Mouse (Mus musculus): ENCODE results near the gene Tmem221. TPM values are rescaled to one million over a fixed set of nuclear protein-coding genes. Genes with fewer than 3 reads are reported as not detected.
A peak's percentile ranks its signal among the peaks of the same experiment; 100 is the strongest.

Gene Tmem221
- total and polyA plus RNA-seq, 3 experiments, result not detected

DNA sequence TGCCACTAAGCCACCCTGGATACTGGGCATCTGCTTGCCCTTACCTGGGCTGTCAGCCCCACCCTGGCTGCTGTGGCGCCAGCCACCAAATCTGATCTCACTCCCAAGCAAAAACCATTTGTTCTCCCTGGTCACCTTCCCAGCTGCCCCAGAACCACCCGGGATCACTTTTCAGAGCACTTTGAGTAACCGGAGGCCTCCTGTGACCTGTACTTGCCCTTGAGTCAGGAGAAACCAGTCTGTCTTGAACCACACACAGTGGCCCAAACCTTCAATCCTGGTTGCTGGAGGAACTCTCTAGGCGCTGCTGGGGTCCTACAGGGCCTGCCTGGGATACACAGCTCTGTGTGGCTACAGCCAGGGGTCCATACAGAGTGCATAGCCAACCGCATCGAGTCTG is 5.9 kb downstream of the Tmem221 start:
- no peak overlapping the region for H3K4me3 ChIP-seq (ENCODE audit: low read depth, low read length)
- no peaks in the 10 kb centered on the region for H3K9me3 ChIP-seq (replicated peaks)
- TF ChIP-seq GATA1 (IDR thresholded peaks at IDR 0.05; ENCODE audit: borderline replicate concordance, low read length), result no peak
- TF ChIP-seq POLR2AphosphoS5 (IDR thresholded peaks at IDR 0.05; ENCODE audit: insufficient replicate concordance, low read depth, low read length), result no peak
- no peak for TF ChIP-seq TAL1 (conservative IDR thresholded peaks at IDR 0.05; ENCODE audit: low read depth, low read length)
- no peak for TF ChIP-seq CTCF (IDR thresholded peaks at IDR 0.05; ENCODE audit: low read depth, low read length)
- TF ChIP-seq GATA2 (IDR thresholded peaks at IDR 0.05; ENCODE audit: borderline replicate concordance, low read depth, low read length), result no peak
- DNase-seq (ENCODE audit: low spot score), result no peak
- peaks cover 32% of the 10 kb centered on the region for H3K27me3 ChIP-seq (ENCODE audit: insufficient read depth, low read length)
- peaks cover 15% of the 10 kb centered on the region; the same call in 1 of the 2 replicates for H3K4me1 ChIP-seq (ENCODE audit: insufficient read depth, low read depth, low read length)
- ATAC-seq (ENCODE audit: extremely low read depth, insufficient number of reproducible peaks, low FRiP score, poor library complexity, severe bottlenecking), result no peak
- peaks cover 10% of the 10 kb centered on the region for H3K36me3 ChIP-seq (replicated peaks)

DNA sequence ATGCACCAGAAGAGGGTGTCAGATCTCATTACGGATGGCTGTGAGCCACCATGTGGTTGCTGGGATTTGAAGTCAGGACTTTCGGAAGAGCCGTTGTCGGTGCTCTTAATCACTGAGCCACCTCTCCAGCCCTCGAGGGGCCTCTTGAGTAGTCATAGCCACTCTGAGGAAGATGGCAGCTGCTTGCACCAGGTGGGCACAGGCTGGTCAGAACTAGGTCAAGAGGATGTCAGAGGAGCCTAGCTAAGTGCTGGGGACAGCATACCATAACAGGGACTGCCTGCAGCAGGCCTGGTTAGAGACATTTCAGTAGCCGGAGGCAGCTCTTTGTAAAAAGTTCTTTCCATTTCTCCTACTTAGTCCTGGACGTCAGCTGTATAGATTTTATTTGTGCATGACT is 7.9 kb downstream of the Tmem221 start:
- ATAC-seq (ENCODE audit: extremely low read depth, insufficient number of reproducible peaks, low FRiP score, poor library complexity, severe bottlenecking) (no peak), DNase-seq (ENCODE audit: low spot score) (no peak)
- peaks cover 21% of the 10 kb centered on the region for H3K27me3 ChIP-seq (ENCODE audit: insufficient read depth, low read length)
- TF ChIP-seq POLR2AphosphoS5 (IDR thresholded peaks at IDR 0.05; ENCODE audit: insufficient replicate concordance, low read depth, low read length) (no peak), CTCF (IDR thresholded peaks at IDR 0.05; ENCODE audit: low read depth, low read length) (no peak), GATA2 (IDR thresholded peaks at IDR 0.05; ENCODE audit: borderline replicate concordance, low read depth, low read length) (no peak), GATA1 (IDR thresholded peaks at IDR 0.05; ENCODE audit: borderline replicate concordance, low read length) (no peak), TAL1 (conservative IDR thresholded peaks at IDR 0.05; ENCODE audit: low read depth, low read length) (no peak)
- H3K36me3 ChIP-seq (replicated peaks), result peaks cover 29% of the 10 kb centered on the region
- no peaks in the 10 kb centered on the region for H3K9me3 ChIP-seq (replicated peaks)
- peaks cover 15% of the 10 kb centered on the region; the same call in 1 of the 2 replicates for H3K4me1 ChIP-seq (ENCODE audit: insufficient read depth, low read depth, low read length)
- no peak overlapping the region for H3K4me3 ChIP-seq (ENCODE audit: low read depth, low read length)

DNA sequence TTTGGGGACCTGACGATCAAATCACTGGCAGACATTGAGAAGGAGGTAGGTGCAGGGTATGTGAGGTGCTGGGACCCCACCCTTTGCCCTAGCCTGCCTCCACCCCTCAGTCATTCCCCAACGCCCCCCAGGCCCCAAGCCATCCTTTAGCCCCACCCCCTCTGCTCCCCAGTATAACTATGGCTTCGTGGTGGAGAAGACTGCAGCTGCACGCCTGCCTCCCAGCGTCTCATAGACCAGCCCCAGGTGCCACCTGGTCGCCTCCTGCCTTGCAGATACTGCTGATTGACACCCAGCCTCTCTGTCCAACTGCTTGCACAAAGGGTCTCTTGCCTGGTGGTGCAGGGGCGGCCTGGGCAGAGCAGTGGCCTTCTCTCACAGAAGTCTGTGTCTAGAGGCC is 11.1 kb downstream of the Tmem221 start:
- no peak for DNase-seq (ENCODE audit: low spot score)
- TF ChIP-seq CTCF (IDR thresholded peaks at IDR 0.05; ENCODE audit: low read depth, low read length), result no peak
- no peak for TF ChIP-seq GATA2 (IDR thresholded peaks at IDR 0.05; ENCODE audit: borderline replicate concordance, low read depth, low read length)
- TF ChIP-seq POLR2AphosphoS5 (IDR thresholded peaks at IDR 0.05; ENCODE audit: insufficient replicate concordance, low read depth, low read length), result no peak
- TF ChIP-seq GATA1 (IDR thresholded peaks at IDR 0.05; ENCODE audit: borderline replicate concordance, low read length), result no peak
- no peak for TF ChIP-seq TAL1 (conservative IDR thresholded peaks at IDR 0.05; ENCODE audit: low read depth, low read length)
- ATAC-seq (ENCODE audit: extremely low read depth, insufficient number of reproducible peaks, low FRiP score, poor library complexity, severe bottlenecking), result no peak
- Histone ChIP-seq H3K4me1 (ENCODE audit: insufficient read depth, low read depth, low read length) (peaks cover 14% of the 10 kb centered on the region), H3K36me3 (replicated peaks) (peaks cover 46% of the 10 kb centered on the region), H3K9me3 (replicated peaks) (no peaks in the 10 kb centered on the region), H3K27me3 (ENCODE audit: insufficient read depth, low read length) (peaks cover 1% of the 10 kb centered on the region; the same call in 1 of the 2 replicates), H3K4me3 (ENCODE audit: low read depth, low read length) (no peak overlapping the region)

DNA sequence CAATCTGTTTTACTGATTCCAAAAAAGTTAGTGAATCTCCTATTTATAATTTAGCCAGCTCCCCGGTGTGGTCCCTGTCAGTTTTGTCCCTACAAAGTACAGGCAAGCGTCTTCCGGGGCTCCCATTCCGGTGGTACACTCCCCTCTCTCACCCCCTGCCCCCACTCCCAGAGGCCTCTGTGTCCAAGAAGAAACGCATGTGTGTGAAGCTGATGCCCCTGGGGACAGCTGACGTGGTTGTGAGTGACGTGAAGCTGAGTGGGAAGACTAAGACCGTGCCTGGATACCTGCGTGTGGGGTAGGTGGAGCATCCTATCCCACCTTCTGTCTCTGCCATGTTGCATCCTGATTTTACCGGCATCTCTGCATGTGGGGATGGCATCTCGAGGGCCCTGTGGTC is 13.6 kb downstream of the Tmem221 start:
- Histone ChIP-seq H3K4me3 (ENCODE audit: low read depth, low read length) (no peak overlapping the region), H3K4me1 (ENCODE audit: insufficient read depth, low read depth, low read length) (peaks cover 22% of the 10 kb centered on the region), H3K9me3 (replicated peaks) (no peaks in the 10 kb centered on the region), H3K36me3 (replicated peaks) (peaks cover 50% of the 10 kb centered on the region), H3K27me3 (ENCODE audit: insufficient read depth, low read length) (no peaks in the 10 kb centered on the region)
- DNase-seq (ENCODE audit: low spot score) (no peak), ATAC-seq (ENCODE audit: extremely low read depth, insufficient number of reproducible peaks, low FRiP score, poor library complexity, severe bottlenecking) (no peak)
- no peak for TF ChIP-seq TAL1 (conservative IDR thresholded peaks at IDR 0.05; ENCODE audit: low read depth, low read length)
- TF ChIP-seq CTCF (IDR thresholded peaks at IDR 0.05; ENCODE audit: low read depth, low read length), result no peak
- no peak for TF ChIP-seq POLR2AphosphoS5 (IDR thresholded peaks at IDR 0.05; ENCODE audit: insufficient replicate concordance, low read depth, low read length)

DNA sequence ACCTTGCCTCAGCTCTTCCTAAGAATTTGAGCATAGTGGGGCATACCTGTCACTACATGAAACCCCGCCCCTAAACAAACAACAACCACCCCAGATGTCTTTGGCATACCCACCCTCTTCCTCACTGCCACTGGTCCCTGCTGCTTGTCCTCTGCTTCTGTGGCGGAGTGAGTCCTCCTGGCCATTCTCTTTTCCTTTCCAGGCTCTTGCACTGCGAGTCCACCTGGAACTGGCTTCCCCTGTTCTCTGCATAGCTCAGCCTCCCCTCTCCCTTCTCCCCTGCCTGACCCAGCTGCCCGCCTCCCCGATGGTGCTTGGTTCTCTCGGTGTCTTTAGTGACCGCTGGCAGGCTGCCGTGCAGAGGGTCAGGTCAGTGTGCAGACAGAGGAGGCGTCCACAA is 14.9 kb downstream of the Tmem221 start:
- H3K9me3 ChIP-seq (replicated peaks), result no peaks in the 10 kb centered on the region
- TF ChIP-seq TAL1 (conservative IDR thresholded peaks at IDR 0.05; ENCODE audit: low read depth, low read length) (no peak), GATA1 (IDR thresholded peaks at IDR 0.05; ENCODE audit: borderline replicate concordance, low read length) (no peak), GATA2 (IDR thresholded peaks at IDR 0.05; ENCODE audit: borderline replicate concordance, low read depth, low read length) (no peak), CTCF (IDR thresholded peaks at IDR 0.05; ENCODE audit: low read depth, low read length) (no peak), POLR2AphosphoS5 (IDR thresholded peaks at IDR 0.05; ENCODE audit: insufficient replicate concordance, low read depth, low read length) (no peak)
- H3K27me3 ChIP-seq (ENCODE audit: insufficient read depth, low read length), result no peaks in the 10 kb centered on the region
- DNase-seq (ENCODE audit: low spot score), result no peak
- peaks cover 25% of the 10 kb centered on the region for H3K4me1 ChIP-seq (ENCODE audit: insufficient read depth, low read depth, low read length)
- peaks cover 50% of the 10 kb centered on the region for H3K36me3 ChIP-seq (replicated peaks)
- H3K4me3 ChIP-seq (ENCODE audit: low read depth, low read length), result peak overlapping the region; percentile 96; the same call in 1 of the 2 replicates
- no peak for ATAC-seq (ENCODE audit: extremely low read depth, insufficient number of reproducible peaks, low FRiP score, poor library complexity, severe bottlenecking)

DNA sequence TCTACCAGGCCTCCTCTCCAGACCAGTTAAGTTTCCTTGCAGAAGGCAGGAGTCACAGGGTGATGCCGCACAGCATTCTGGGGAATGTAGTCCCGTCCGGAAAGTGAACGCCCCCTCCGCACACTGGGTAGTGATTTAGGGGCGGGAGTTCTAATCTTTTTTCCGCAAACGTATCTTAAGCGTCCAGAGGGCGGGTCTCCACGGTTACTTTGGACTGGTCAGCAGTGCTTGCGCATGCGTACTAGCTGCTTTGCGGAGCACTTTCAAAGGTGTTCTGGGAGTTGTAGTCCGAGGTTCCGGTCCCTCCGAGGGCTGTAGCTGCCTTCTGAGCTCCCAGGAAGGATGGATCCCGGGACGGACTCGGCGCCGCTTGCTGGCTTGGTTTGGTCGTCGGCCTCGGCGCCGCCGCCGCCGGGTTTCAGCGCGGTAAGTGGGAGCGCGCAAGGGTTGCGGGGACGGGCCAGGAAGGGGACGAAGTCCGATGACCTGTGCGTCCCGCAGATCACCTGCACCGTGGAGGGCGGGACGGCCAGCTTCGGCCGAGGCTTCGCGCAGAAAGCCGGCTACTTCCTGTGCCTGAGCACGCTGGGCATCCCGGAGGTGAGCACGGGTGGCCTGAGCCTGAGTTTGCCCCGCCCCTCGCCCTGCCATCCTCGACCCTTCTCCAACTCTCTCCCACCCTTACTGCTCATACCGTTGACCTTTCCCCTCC is 15.9 kb downstream of the Tmem221 start, which contains the start of gene Mvb12a:
TSS of gene Mvb12a (plus strand) at position 291 of the 712 bp plus-strand sequence.
- ATAC-seq (ENCODE audit: extremely low read depth, insufficient number of reproducible peaks, low FRiP score, poor library complexity, severe bottlenecking), result peak; percentile 88
- H3K36me3 ChIP-seq (replicated peaks), result peaks cover 41% of the 10 kb centered on the region
- H3K4me3 ChIP-seq (ENCODE audit: low read depth, low read length), result peak within 1 kb of the TSS; percentile 96
- TF ChIP-seq TAL1 (conservative IDR thresholded peaks at IDR 0.05; ENCODE audit: low read depth, low read length) (no peak), POLR2AphosphoS5 (IDR thresholded peaks at IDR 0.05; ENCODE audit: insufficient replicate concordance, low read depth, low read length) (no peak), GATA2 (IDR thresholded peaks at IDR 0.05; ENCODE audit: borderline replicate concordance, low read depth, low read length) (no peak), GATA1 (IDR thresholded peaks at IDR 0.05; ENCODE audit: borderline replicate concordance, low read length) (no peak), CTCF (IDR thresholded peaks at IDR 0.05; ENCODE audit: low read depth, low read length) (no peak)
- H3K9me3 ChIP-seq (replicated peaks), result no peaks in the 10 kb centered on the region
- H3K4me1 ChIP-seq (ENCODE audit: insufficient read depth, low read depth, low read length), result peaks cover 35% of the 10 kb centered on the region
- H3K27me3 ChIP-seq (ENCODE audit: insufficient read depth, low read length), result no peaks in the 10 kb centered on the region
- DNase-seq (ENCODE audit: low spot score), result peak; percentile 90

Data from G1E (cell line).